Mouse (Mus musculus) olfactory bulb, adult 2 months (tissue): ENCODE measurements around the gene Glp2r.

Experiments used
- CTCF ChIP-seq: fragments of 200-500 bp; IDR thresholded peaks from 2 replicates; pipeline ENCODE4 v1.5.1; 2012; ENCODE audit warnings: low read depth, mild to moderate bottlenecking, low read length, moderate library complexity; ENCODE audit not compliant: insufficient read depth
- POLR2A ChIP-seq: fragments of 200-500 bp; IDR thresholded peaks from 2 replicates; pipeline ENCODE4 v1.6.1; 2012; ENCODE audit warnings: mild to moderate bottlenecking, low read depth, low read length, moderate library complexity; ENCODE audit not compliant: insufficient read depth

DNA sequence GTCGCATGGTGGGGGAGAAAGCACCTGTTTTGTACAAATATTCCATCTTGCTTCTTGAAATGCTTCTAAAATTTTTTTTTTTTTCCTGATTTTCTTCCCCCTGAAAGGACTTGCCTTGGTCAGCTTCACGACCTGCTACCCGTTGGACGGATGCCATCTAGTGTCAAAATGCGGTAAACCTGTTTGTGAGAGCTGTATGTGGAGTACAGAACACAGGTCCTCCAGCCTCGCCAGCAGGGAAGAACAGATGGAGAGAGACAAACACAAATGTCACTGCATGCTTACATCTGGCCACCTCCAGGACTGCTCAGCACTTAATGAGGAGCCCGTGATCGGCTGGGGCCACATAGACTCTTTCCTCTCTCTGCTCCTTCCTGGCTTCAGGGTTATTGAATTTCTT, 1.6 kb upstream of the Glp2r start:
- TF ChIP-seq CTCF, result no peak
- TF ChIP-seq POLR2A, result no peak
